Mouse (Mus musculus): ENCODE data around the gene Rhno1. TPM values are rescaled to one million over a fixed set of nuclear protein-coding genes. Genes with fewer than 3 reads are reported as not detected.

Gene Rhno1
- total RNA-seq, 2 experiments from 2014 or later = 8.5 to 9.8 TPM

Other genes with a start within 250 kb of the Rhno1 start
- 100 to 1,000 TPM; 129 to 132 TPM for gene Tspan9, start 219.3 kb downstream of the Rhno1 start, total RNA-seq (2021)
- 1 to 10 TPM; 3.7 to 4.4 TPM for gene Tead4, start 62.1 kb downstream of the Rhno1 start, total RNA-seq (2021)
- gene Tulp3, start 7.1 kb downstream of the Rhno1 start, total RNA-seq (2021) = 1 to 10 TPM; 6.7 to 8.7 TPM
- gene Foxm1, start 56 bp upstream of the Rhno1 start, total RNA-seq (2021) = 1 to 10 TPM; 1.5 to 1.6 TPM
- not detected for gene Tex52, start 12.5 kb upstream of the Rhno1 start, total RNA-seq (2021)
- not detected for gene Gm44596, start 12.6 kb upstream of the Rhno1 start, total RNA-seq (2021)
- gene Nrip2, start 36.4 kb upstream of the Rhno1 start, total RNA-seq (2021) = 1 to 10 TPM; 1.1 to 2.4 TPM
- gene Itfg2, start 62.0 kb upstream of the Rhno1 start, total RNA-seq (2021) = 10 to 100 TPM; 17.1 to 18.8 TPM
- gene Fkbp4, start 75.8 kb upstream of the Rhno1 start, total RNA-seq (2021) = 100 to 1,000 TPM; 368 to 372 TPM
- gene Pzp, start 163.8 kb upstream of the Rhno1 start, total RNA-seq (2021) = 1 to 10 TPM; 1.5 to 1.7 TPM
- gene A2ml1, start 218.7 kb upstream of the Rhno1 start, total RNA-seq (2021) = not detected

All from heart, postnatal 25 days (tissue).